Mouse (Mus musculus) hindbrain, embryonic 15.5 days (tissue): ENCODE data around the gene Mgat4c. TPM values are rescaled to one million over a fixed set of nuclear protein-coding genes. Genes with fewer than 3 reads are reported as not detected.

Experiments used
- ATAC-seq: fragments of 200-750 bp; cut with Nextera tagmentation; 2 replicates; pipeline ENCODE4 v1.8.0; 2017; ENCODE audit warnings: low read depth, moderate number of reproducible peaks, moderate TSS enrichment; ENCODE audit not compliant: low FRiP score
- H3K27ac ChIP-seq: fragments of 300-500 bp; sonication (generic); replicated peaks from 2 replicates; pipeline ENCODE4 v1.5.1; 2015; ENCODE audit warnings: mild to moderate bottlenecking, inconsistent platforms
- H3K27me3 ChIP-seq: fragments of 300-500 bp; sonication (generic); 2 replicates; pipeline ENCODE4 v1.6.1; 2015; ENCODE audit warnings: control low read depth, inconsistent platforms
- H3K36me3 ChIP-seq: fragments of 300-500 bp; sonication (generic); 2 replicates; pipeline ENCODE4 v1.6.1; 2015; ENCODE audit warnings: control low read depth, inconsistent platforms
- H3K4me1 ChIP-seq: fragments of 300-500 bp; sonication (generic); replicated peaks from 2 replicates; pipeline ENCODE4 v1.6.1; 2015; ENCODE audit warnings: control low read depth, inconsistent platforms
- H3K4me2 ChIP-seq: fragments of 300-500 bp; sonication (generic); 2 replicates; pipeline ENCODE4 v1.6.1; 2015; ENCODE audit warnings: moderate library complexity, mild to moderate bottlenecking, inconsistent platforms
- H3K4me3 ChIP-seq: fragments of 300-500 bp; sonication (generic); 2 replicates; pipeline ENCODE4 v1.5.1; 2015; ENCODE audit warnings: mild to moderate bottlenecking, inconsistent platforms
- H3K9ac ChIP-seq: fragments of 300-500 bp; sonication (generic); 2 replicates; pipeline ENCODE4 v1.6.1; 2015; ENCODE audit warnings: inconsistent platforms
- H3K9me3 ChIP-seq: fragments of 300-500 bp; sonication (generic); 2 replicates; pipeline ENCODE4 v1.6.1; 2016; ENCODE audit warnings: control low read depth, inconsistent platforms
- WGBS: fragments of 180-500 bp; shearing (Covaris S2); methylation state at CpG from one replicate; pipeline ENCODE4 v1.1.7; 2015; 5-methylcytosine and 5-hydroxymethylcytosine counted together
- polyA plus RNA-seq: library from polyadenylated mRNA; unstranded; fragments of >200 nt; fragmentation: Nextera tagmentation; extraction: Ambion mirVana; gene quantifications from 2 replicates; pipeline ENCODE4 v1.2.1, GENCODE M21; 2015

Gene Mgat4c
- polyA plus RNA-seq, 1 experiment from 2014 or later = 53.2 TPM

DNA sequence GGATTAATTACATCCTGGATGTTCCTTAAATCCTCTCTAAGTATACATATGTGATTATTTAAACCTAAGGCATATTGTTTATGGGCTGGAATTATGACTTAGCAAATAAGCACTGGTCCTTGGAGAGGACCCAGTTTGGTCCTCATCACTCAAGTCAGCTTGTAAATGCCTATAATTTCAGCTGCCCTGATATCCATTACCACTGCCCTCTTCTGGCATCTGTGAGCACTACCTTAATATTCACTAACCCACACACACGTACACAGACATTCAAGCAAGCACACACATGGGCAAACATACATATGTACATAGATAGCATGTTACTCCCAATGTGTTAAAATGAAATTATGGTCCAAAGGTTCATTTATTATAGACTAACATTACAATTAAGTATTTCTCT, 474.6 kb downstream of the Mgat4c start:
- H3K27me3 ChIP-seq = no peaks in the 10 kb centered on the region
- no peak for ATAC-seq
- no peaks in the 10 kb centered on the region for H3K9me3 ChIP-seq
- no peak overlapping the region for H3K27ac ChIP-seq
- no peak overlapping the region for H3K4me3 ChIP-seq
- H3K4me1 ChIP-seq = no peaks in the 10 kb centered on the region
- WGBS = 53% methylated on average over 1 of the region's 1 CpGs
- no peak overlapping the region for H3K9ac ChIP-seq
- H3K4me2 ChIP-seq = no peak overlapping the region
- H3K36me3 ChIP-seq = no peaks in the 10 kb centered on the region

DNA sequence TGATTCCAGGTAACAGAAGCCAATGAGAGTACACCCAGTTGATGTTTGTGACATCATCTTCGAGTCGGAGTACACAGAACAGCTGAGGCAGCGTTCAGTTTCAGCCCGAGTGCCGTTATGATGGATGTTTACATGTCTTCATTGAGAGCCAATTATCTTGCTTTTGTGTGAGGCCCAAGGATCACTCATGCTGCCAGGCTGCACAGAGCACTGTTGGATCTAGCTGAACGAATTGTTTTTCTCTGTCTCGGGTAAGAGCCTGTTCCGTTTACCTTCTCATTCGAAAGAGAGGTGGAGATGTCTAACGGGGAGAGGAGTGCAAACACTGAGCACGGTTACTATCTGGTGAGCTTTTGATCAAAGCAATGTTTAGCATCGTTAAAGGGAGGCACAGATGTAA, 477.5 kb downstream of the Mgat4c start:
- 7% methylated on average over 12 of the region's 12 CpGs for WGBS
- Histone ChIP-seq H3K4me3 (peak overlapping the region; percentile 46), H3K4me1 (no peaks in the 10 kb centered on the region), H3K9me3 (no peaks in the 10 kb centered on the region), H3K9ac (peak overlapping the region; percentile 45), H3K4me2 (peak overlapping the region; percentile 51), H3K27me3 (no peaks in the 10 kb centered on the region), H3K36me3 (no peaks in the 10 kb centered on the region), H3K27ac (peak overlapping the region; percentile 78)
- ATAC-seq = peak; percentile 90

DNA sequence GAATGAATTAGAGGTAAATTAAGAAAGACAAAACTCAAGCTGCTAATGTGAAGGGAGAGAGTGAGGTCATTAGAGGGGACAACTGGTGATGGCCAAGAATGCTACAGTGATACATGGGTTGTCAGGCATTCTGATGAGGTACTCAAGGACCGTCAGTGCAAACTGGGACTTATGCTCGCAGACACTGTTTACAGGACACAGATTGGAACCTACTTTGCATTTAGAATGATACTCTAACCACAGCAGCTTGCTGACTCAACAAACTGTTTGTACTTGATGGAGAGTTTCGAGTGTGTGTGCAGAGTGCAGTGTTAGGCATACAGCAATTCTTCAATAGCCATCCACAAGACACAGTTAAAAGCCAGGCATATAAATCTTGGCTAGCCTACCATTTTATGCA, 503.4 kb downstream of the Mgat4c start:
- H3K4me3 ChIP-seq = no peak overlapping the region
- 0 out of 2 replicates have a peak overlapping the region, but pooled peaks have one; percentile 13 for H3K4me2 ChIP-seq
- WGBS = 41% methylated on average over 3 of the region's 3 CpGs
- no peaks in the 10 kb centered on the region for H3K36me3 ChIP-seq
- no peak overlapping the region for H3K9ac ChIP-seq
- H3K4me1 ChIP-seq = 0 out of 2 replicates have a peak, but pooled peaks cover 4% of the 10 kb centered on the region
- no peaks in the 10 kb centered on the region for H3K9me3 ChIP-seq
- ATAC-seq = peak; percentile 81
- peak overlapping the region; percentile 64 for H3K27ac ChIP-seq
- H3K27me3 ChIP-seq = no peaks in the 10 kb centered on the region

DNA sequence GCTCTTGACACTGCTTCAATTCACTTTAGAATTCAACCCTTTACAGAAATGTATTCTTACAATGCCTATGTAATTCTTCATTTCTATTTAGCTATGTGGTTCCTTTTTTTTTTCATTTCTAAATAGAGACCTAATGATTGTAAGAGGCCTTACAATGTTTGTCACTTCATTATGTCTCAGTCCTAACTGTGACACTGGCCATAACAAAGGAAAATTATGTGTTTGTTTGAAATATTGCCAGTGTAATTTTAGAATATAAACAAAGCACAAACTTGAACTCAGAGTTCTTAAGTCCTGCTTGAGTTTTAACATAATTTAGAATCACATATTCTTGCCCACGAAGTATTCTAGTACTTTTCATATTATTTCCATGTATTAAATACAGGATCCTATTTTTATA, 510.4 kb downstream of the Mgat4c start:
- ATAC-seq = no peak
- Histone ChIP-seq H3K9ac (no peak overlapping the region), H3K4me2 (no peak overlapping the region), H3K27me3 (no peaks in the 10 kb centered on the region), H3K36me3 (no peaks in the 10 kb centered on the region; the same call in 1 of the 2 replicates), H3K4me3 (no peak overlapping the region), H3K4me1 (no peaks in the 10 kb centered on the region), H3K27ac (no peak overlapping the region), H3K9me3 (no peaks in the 10 kb centered on the region)
- WGBS = 93% methylated on average over 1 of the region's 1 CpGs

DNA sequence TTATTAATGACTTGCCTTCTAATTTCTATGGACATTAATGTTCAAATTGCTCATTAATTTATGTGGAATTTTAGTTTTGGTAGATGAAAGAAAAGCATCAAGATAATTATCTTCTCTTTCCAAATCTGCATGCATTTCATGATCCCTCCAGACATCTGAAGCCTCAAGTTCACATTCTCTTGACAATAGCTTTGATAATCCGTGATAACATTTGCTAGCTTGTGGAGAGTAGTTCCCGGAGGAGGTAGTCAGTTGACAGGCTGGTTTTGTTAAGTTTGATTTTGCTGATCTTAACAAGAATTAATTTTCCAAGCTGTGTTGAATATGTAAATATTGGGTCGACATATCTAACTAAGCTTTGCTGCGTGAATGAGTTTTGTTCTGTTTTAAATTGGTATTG, 515.6 kb downstream of the Mgat4c start:
- Histone ChIP-seq H3K4me2 (no peak overlapping the region), H3K4me1 (no peaks in the 10 kb centered on the region), H3K36me3 (no peaks in the 10 kb centered on the region; the same call in 1 of the 2 replicates), H3K4me3 (no peak overlapping the region), H3K27me3 (no peaks in the 10 kb centered on the region), H3K27ac (no peak overlapping the region), H3K9me3 (no peaks in the 10 kb centered on the region), H3K9ac (no peak overlapping the region)
- ATAC-seq = no peak
- WGBS = 76% methylated on average over 4 of the region's 4 CpGs

DNA sequence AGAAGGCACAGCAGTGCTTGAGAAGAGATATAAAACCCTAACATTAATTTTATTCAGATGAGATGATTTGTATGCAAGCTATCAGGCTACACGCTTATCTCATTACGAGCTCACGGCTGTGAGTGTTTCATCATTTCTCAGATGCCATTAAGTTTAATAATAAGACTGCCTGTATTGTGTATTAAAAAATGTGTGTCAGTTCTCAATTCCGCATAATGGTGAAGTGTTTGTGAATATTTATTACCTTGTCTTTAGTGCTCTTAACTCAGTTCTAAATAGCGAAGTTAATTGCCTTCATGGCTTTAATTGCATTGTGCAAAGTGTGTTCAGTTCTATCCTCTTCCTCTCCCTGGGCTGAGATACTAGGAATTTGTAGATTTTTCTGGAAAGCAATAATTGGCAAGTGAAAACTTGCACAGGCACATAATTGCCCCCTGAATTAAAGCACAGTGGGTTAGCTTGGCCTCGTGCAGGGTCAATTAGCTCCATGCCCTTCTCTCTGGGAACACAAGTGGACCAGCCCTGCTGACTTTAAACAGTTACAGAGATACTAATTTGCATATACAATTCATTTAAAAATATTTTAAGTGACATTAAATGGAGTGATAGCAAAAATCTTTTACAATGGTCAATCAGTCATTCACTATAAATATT, 557.4 kb downstream of the Mgat4c start:
- 31% methylated on average over 6 of the region's 6 CpGs for WGBS
- H3K27ac ChIP-seq = no peak overlapping the region
- peak; percentile 23; the same call in 1 of the 2 replicates for ATAC-seq
- no peaks in the 10 kb centered on the region for H3K9me3 ChIP-seq
- no peak overlapping the region for H3K4me3 ChIP-seq
- no peak overlapping the region for H3K9ac ChIP-seq
- no peak overlapping the region for H3K4me2 ChIP-seq
- no peaks in the 10 kb centered on the region for H3K27me3 ChIP-seq
- H3K4me1 ChIP-seq = no peaks in the 10 kb centered on the region
- H3K36me3 ChIP-seq = no peaks in the 10 kb centered on the region

DNA sequence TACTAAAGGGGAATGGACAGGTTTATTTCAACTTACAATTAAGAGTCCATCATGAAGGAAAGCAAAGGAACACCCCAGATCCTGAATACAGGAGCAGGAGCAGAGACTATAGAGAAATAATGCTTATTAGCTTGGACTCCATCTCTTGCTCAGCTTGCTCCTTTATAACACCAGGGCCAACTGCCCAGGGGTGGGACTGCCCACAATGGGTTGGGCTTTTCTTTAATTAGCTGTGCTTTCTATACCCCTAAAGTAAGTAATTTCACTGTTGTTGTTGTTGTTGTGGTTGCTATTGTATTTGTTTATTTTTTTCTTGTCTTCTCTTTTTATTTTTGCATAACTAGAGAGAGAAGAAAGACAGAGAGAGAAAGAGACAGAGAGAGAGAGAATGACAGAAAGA, 562.6 kb downstream of the Mgat4c start:
- Histone ChIP-seq H3K27ac (no peak overlapping the region), H3K9ac (no peak overlapping the region)
- ATAC-seq = no peak

DNA sequence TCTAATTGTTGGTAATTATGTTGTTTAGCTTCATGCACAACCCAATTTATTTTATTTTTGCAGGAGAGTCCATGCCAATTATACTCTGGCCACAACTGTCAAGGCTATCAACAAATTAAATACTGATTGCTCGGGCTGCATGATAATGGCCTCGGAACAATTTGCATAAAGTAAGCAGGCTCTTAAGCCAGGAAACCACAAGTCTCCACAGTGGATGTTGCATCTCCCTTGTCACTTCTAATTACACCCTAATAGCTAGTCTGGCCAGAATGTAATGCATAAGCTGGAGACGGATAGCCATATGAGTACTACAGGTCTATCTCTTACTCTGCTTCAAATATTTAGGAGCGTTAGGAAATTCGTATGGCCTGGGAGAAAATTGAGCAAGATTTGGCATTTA, 563.3 kb downstream of the Mgat4c start:
- Histone ChIP-seq H3K9me3 (no peaks in the 10 kb centered on the region), H3K4me1 (no peaks in the 10 kb centered on the region), H3K27me3 (no peaks in the 10 kb centered on the region), H3K4me3 (no peak overlapping the region), H3K27ac (no peak overlapping the region; the same call in 1 of the 2 replicates), H3K9ac (no peak overlapping the region), H3K36me3 (no peaks in the 10 kb centered on the region), H3K4me2 (no peak overlapping the region)
- ATAC-seq = no peak
- WGBS = 39% methylated on average over 5 of the region's 5 CpGs

More for the DNA sequence above, 562.6 kb downstream of the Mgat4c start:
- Histone ChIP-seq H3K9me3 (no peaks in the 10 kb centered on the region), H3K4me1 (no peaks in the 10 kb centered on the region), H3K27me3 (no peaks in the 10 kb centered on the region), H3K4me2 (no peak overlapping the region), H3K36me3 (no peaks in the 10 kb centered on the region), H3K4me3 (no peak overlapping the region)

DNA sequence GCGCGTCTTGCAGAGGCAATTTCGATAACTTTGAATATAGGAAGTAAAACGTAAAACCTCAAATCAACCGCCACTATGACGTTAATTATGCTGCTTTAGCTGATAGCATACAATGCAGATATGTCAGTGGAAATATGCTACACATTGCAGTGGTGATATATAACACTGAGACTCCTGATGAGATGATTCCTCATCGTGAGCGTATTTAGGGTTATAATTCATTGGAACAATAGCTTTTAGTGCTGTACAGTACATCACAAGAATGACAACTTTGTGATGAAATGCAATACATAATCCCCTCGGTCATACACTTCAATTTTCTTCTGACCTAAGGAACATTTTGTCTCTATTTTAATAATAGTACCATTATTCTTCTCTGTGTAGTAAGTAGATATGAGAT, 564.0 kb downstream of the Mgat4c start:
- H3K36me3 ChIP-seq = no peaks in the 10 kb centered on the region
- ATAC-seq = no peak
- H3K9ac ChIP-seq = no peak overlapping the region
- H3K9me3 ChIP-seq = no peaks in the 10 kb centered on the region
- WGBS = 71% methylated on average over 9 of the region's 9 CpGs
- H3K4me1 ChIP-seq = no peaks in the 10 kb centered on the region
- H3K27ac ChIP-seq = no peak overlapping the region
- no peak overlapping the region for H3K4me3 ChIP-seq
- H3K4me2 ChIP-seq = no peak overlapping the region
- H3K27me3 ChIP-seq = no peaks in the 10 kb centered on the region

DNA sequence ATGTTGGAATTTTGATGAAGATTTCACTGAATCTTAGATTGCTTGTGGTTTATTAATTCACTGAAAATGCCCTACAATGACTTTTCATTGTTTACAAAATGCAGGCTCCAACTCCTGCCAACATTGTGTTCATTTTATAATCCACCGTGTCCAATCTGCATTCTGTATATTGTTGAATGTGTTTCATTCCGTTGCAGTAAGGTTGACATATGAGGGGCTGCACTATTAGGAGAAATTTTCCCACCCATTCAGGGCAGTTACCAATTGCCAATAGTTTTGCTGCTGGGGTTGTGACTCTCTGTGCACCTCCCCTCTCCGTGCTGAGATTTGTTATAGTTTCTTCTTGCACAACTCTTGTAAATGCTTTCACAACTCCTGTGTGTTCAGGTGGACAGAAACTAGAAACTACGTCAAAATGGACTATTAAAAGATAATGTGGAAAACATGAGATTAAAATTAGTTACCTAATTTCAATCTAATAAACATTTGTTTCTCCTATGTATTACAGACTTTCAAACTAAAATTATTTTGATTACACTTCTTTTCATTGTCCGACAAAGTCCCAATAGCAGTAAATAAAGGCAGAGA, 627.7 kb downstream of the Mgat4c start:
- Histone ChIP-seq H3K27me3 (no peaks in the 10 kb centered on the region), H3K4me1 (no peaks in the 10 kb centered on the region), H3K4me3 (no peak overlapping the region), H3K9ac (no peak overlapping the region), H3K9me3 (no peaks in the 10 kb centered on the region), H3K27ac (no peak overlapping the region), H3K4me2 (no peak overlapping the region), H3K36me3 (no peaks in the 10 kb centered on the region)
- no peak for ATAC-seq
- WGBS = 50% methylated on average over 5 of the region's 5 CpGs

DNA sequence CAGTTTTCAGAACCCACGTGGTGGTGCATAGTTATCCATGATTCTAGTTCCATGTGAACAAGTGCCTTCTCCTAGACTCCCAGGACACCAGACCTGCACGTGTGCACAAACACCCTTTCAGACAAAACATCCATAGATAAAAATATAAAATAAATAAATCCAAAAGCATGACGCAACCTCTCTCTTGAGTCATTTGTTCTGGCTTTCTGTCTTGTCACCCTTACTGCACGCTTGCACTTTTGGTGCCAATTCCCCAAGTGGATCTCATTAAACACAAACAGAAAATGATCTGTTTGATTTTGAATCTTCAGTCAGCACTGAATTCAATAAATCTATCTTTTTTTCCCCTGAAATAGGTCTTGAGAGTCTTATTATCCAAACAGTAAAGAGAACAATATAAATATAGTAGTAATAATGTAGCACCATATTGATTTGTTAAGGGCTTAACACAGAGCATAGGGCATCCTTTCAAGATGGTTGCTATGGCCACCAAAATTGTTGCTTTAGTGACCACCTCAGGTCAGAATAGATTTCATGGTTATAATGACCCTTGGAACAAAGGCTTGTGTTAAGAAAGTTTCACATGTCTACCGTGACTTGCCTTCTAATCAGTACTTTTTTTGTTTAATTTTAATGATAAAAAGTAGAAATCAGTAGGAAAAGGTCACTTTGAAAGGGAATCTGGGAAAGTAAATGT, 684.5 kb downstream of the Mgat4c start:
- WGBS = 35% methylated on average over 5 of the region's 5 CpGs
- Histone ChIP-seq H3K36me3 (no peaks in the 10 kb centered on the region), H3K4me3 (no peak overlapping the region), H3K27ac (no peak overlapping the region), H3K4me1 (peaks cover 4% of the 10 kb centered on the region; the same call in 1 of the 2 replicates), H3K27me3 (no peaks in the 10 kb centered on the region), H3K4me2 (no peak overlapping the region; the same call in 1 of the 2 replicates), H3K9ac (no peak overlapping the region), H3K9me3 (no peaks in the 10 kb centered on the region)
- peak; percentile 48; the same call in 1 of the 2 replicates for ATAC-seq

DNA sequence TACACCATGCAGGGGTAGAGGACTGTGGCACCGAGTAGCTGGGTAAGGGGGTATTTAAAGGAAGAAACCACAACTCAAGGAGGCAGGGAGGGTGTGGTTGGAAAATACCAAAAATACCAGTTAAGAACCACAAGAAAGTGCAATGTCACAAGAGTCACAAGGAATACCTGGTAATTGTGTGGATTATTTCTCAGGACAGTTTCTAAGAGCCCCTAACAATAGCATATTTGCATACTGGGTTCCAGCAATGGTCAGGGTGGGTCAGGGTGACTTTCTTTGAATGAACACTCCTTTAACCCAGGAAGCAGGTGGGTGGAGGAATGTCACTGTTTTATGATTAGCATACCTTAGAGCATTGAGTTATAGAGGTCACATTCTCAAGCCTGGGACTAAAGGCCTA, 689.3 kb downstream of the Mgat4c start:
- H3K4me2 ChIP-seq = no peak overlapping the region
- H3K27me3 ChIP-seq = no peaks in the 10 kb centered on the region
- no peak overlapping the region for H3K27ac ChIP-seq
- no peak overlapping the region for H3K4me3 ChIP-seq
- no peaks in the 10 kb centered on the region for H3K36me3 ChIP-seq
- no peaks in the 10 kb centered on the region for H3K9me3 ChIP-seq
- H3K9ac ChIP-seq = no peak overlapping the region
- no peak for ATAC-seq
- WGBS = 88% methylated on average over 1 of the region's 1 CpGs
- H3K4me1 ChIP-seq = peaks cover 4% of the 10 kb centered on the region; the same call in 1 of the 2 replicates
